Mouse (Mus musculus) neutrophil, adult 59 days (primary cell): ENCODE measurements around the gene Cct7. TPM values are rescaled to one million over a fixed set of nuclear protein-coding genes. Genes with fewer than 3 reads are reported as not detected.

ENCODE experiments used
- total RNA-seq, 2 experiments: library from RNA; stranded (reverse); gene quantifications; 1 replicate in 1 of 2; 2 replicates in 1 of 2; pipeline ENCODE4 v1.2.4; 2023

Gene Cct7
- 10 to 100 TPM; 88.7 to 94.7 TPM for total RNA-seq

GRCm38 (mm10) chr6:85450697-85451663 is at the start of gene Cct7:
Cct7 (plus strand) TSS chr6:85451514.

GRCm38 (mm10) chr6:85423836-85424379 is 27.4 kb upstream of the Cct7 start, which contains the start of gene Noto:
Noto (plus strand) TSS chr6:85423886.

GRCm38 (mm10) chr6:85431842-85432431 is 19.4 kb upstream of the Cct7 start, which contains the start of gene Smyd5:
Smyd5 (plus strand) TSS chr6:85431989.

GRCm38 (mm10) chr6:85451664-85452410 is 523 bp downstream of the Cct7 start, which contains the start of gene Pradc1:
Pradc1 (minus strand) TSS chr6:85451970.

GRCm38 (mm10) chr6:85502911-85503250 is 51.6 kb downstream of the Cct7 start, which contains the start of gene Fbxo41:
Fbxo41 (minus strand) TSS chr6:85502994.

GRCm38 (mm10) chr6:85513531-85513910 is 62.2 kb downstream of the Cct7 start, which contains the start of gene Egr4:
Egr4 (minus strand) TSS chr6:85513589.

Other genes with a start within 250 kb of the Cct7 start
- 100 to 1,000 TPM in 1 of 2 experiments, 10 to 100 TPM in 1; 88.0 to 111 TPM for gene Sfxn5, start 118.1 kb upstream of the Cct7 start, total RNA-seq
- gene Rab11fip5, start 76.9 kb upstream of the Cct7 start, total RNA-seq: 10 to 100 TPM; 17.1 to 18.5 TPM
- gene Noto, start 27.6 kb upstream of the Cct7 start, total RNA-seq: not detected
- gene Smyd5, start 19.5 kb upstream of the Cct7 start, total RNA-seq: 10 to 100 TPM; 10.0 to 10.1 TPM
- 10 to 100 TPM; 16.2 to 17.6 TPM for gene Pradc1, start 456 bp downstream of the Cct7 start, total RNA-seq
- not detected for gene Fbxo41, start 51.5 kb downstream of the Cct7 start, total RNA-seq
- not detected for gene Egr4, start 62.1 kb downstream of the Cct7 start, total RNA-seq
- gene Alms1, start 136.0 kb downstream of the Cct7 start, total RNA-seq: 1 to 10 TPM; 7.9 to 8.1 TPM